Mouse (Mus musculus): Measurements from ENCODE around the gene Cdc40.

DNA sequence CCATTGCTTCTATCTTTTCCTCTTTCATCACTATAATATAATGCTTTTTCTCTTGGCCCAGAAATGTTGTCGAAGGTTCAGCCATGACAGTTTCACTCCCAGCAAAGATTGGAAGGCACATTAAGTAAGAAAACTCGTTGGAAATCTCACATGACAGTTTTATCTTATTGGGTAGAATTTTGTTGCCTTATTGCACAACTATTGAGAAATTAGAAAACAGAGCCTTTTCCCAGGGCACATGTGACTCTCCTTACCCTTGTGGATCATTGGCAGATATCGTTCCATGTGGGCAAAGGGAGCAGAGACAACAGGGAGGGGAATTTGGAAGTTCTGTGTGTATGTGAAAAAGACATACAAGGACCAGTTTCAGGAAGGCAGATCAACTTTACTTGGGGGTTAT lies 92.7 kb downstream of the Cdc40 start:
- TF ChIP-seq GATA1 (IDR thresholded peaks at IDR 0.05; ENCODE audit: borderline replicate concordance, low read length) = no peak
- no peak for TF ChIP-seq CTCF (IDR thresholded peaks at IDR 0.05; ENCODE audit: low read depth, low read length)
- TF ChIP-seq TAL1 (conservative IDR thresholded peaks at IDR 0.05; ENCODE audit: low read depth, low read length) = no peak
- no peak for TF ChIP-seq GATA2 (IDR thresholded peaks at IDR 0.05; ENCODE audit: borderline replicate concordance, low read depth, low read length)
- no peak for TF ChIP-seq POLR2AphosphoS5 (IDR thresholded peaks at IDR 0.05; ENCODE audit: insufficient replicate concordance, low read depth, low read length)

All from G1E (cell line).